Comparison of ENCODE assay signal across 14 mouse cellular contexts in the genomic region with DNA sequence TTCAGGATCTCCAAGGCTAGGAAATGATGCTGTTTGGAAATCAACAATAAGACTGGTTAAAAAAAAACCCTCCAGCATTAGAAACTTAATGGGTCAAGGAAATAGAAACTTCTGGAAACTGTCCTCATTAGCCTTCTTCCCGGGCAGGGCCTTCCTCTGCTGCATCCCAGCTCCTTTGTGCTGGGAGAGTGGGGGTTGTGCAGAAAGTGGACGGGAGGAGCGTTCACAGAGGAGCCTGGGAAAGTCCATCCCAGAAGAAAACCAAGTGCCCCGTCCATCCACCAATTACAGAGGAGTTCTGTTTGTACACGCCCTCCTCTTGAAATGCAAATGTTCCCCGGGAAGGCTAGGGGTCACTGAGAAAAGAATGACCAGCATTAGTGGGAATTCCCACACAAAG. TPM values are rescaled to one million over a fixed set of nuclear protein-coding genes. Genes with fewer than 3 reads are reported as not detected.
DNase-seq lines count a peak whose midpoint lies in the region; ATAC-seq lines count a peak whose summit lies in the region.
"Had no signal": no experiment of that assay in that cellular context is flagged by ENCODE, and none has a peak within 500 bp of the region (broad histone marks: within the 10 kb centered on the region; RNA-seq: fewer than 3 reads in every experiment).

No protein-coding gene starts in this region.

- H3K4me1 ChIP-seq in kidney, embryonic 14.5 days (ENCODE audit: control insufficient read depth, insufficient read depth, low read length), result no peaks in the 10 kb centered on the region
- peaks cover 31% of the 10 kb centered on the region for H3K4me1 ChIP-seq in brown adipose tissue, adult 24 weeks (ENCODE audit: control insufficient read depth, insufficient read depth, insufficient read length, low read length)
- peaks cover 30% of the 10 kb centered on the region for H3K4me1 ChIP-seq in hindbrain, embryonic 14.5 days (replicated peaks; ENCODE audit: control insufficient read depth, insufficient read depth, low read length)
- H3K4me1 ChIP-seq: liver, embryonic 12.5 days had no signal

- ATAC-seq in frontal cortex, adult (ENCODE audit: low TSS enrichment), result peak; percentile 29; the same call in 1 of the 2 replicates
- no peak for ATAC-seq in kidney, embryonic 14.5 days (ENCODE audit: low FRiP score, low TSS enrichment)
- no peak for ATAC-seq in megakaryocyte progenitor cell, adult 5-6 weeks (replicated peaks; ENCODE audit: poor library complexity)
- ATAC-seq in hindbrain, embryonic 14.5 days (ENCODE audit: low FRiP score), result no peak
- ATAC-seq: forebrain, embryonic 14.5 days; liver, embryonic 12.5 days had no signal

- H3K4me3 ChIP-seq in kidney, embryonic 14.5 days (ENCODE audit: low read length), result no peak overlapping the region
- no peak overlapping the region for H3K4me3 ChIP-seq in brown adipose tissue, adult 24 weeks (ENCODE audit: insufficient read depth, low read depth, low read length)
- H3K4me3 ChIP-seq in hindbrain, embryonic 14.5 days (replicated peaks; ENCODE audit: low read length), result no peak overlapping the region
- H3K4me3 ChIP-seq: hindbrain, embryonic 12.5 days; liver, embryonic 12.5 days; myocyte had no signal

- WGBS in kidney, embryonic 14.5 days, result 19% methylated on average over 6 of the region's 6 CpGs
- 13% methylated on average over 6 of the region's 6 CpGs for WGBS in hindbrain, embryonic 14.5 days

- H3K4me2 ChIP-seq in kidney, embryonic 14.5 days (replicated peaks; ENCODE audit: low read depth, low read length), result no peak overlapping the region
- H3K4me2 ChIP-seq in hindbrain, embryonic 14.5 days (replicated peaks), result no peak overlapping the region
- H3K4me2 ChIP-seq: hindbrain, embryonic 12.5 days; liver, embryonic 12.5 days had no signal

- no peaks in the 10 kb centered on the region for H3K36me3 ChIP-seq in kidney, embryonic 14.5 days (ENCODE audit: control insufficient read depth, insufficient read depth, low read length)
- H3K36me3 ChIP-seq in hindbrain, embryonic 14.5 days (replicated peaks; ENCODE audit: control insufficient read depth, insufficient read depth), result peaks cover 4% of the 10 kb centered on the region
- H3K36me3 ChIP-seq: liver, embryonic 12.5 days had no signal

- no peak overlapping the region for H3K9ac ChIP-seq in kidney, embryonic 14.5 days (ENCODE audit: low read depth, low read length)
- H3K9ac ChIP-seq in hindbrain, embryonic 14.5 days, result no peak overlapping the region
- H3K9ac ChIP-seq: hindbrain, embryonic 12.5 days; liver, embryonic 12.5 days had no signal

- H3K9me3 ChIP-seq in kidney, embryonic 14.5 days (ENCODE audit: control insufficient read depth, low read length), result no peaks in the 10 kb centered on the region
- H3K9me3 ChIP-seq in hindbrain, embryonic 14.5 days (ENCODE audit: control insufficient read depth, low read length), result no peaks in the 10 kb centered on the region
- H3K9me3 ChIP-seq: hindbrain, embryonic 12.5 days; liver, embryonic 12.5 days had no signal

- DNase-seq in frontal cortex, postnatal 10 days (ENCODE audit: low spot score in 2 of 2), result no peak
- DNase-seq in kidney, postnatal 14 days, result peak; percentile 52
- peak; percentile 20 to 43 for DNase-seq in kidney, postnatal 36 days
- no peak for DNase-seq in hindbrain, embryonic 14.5 days (ENCODE audit: low spot score)
- DNase-seq: cerebellum, postnatal 10 days had no signal

- H3K27me3 ChIP-seq in kidney, embryonic 14.5 days (ENCODE audit: control insufficient read depth, insufficient read depth, low read length), result no peaks in the 10 kb centered on the region
- no peaks in the 10 kb centered on the region for H3K27me3 ChIP-seq in hindbrain, embryonic 14.5 days (ENCODE audit: control insufficient read depth, insufficient read depth, low read length)
- H3K27me3 ChIP-seq: hindbrain, embryonic 12.5 days; liver, embryonic 12.5 days had no signal

- no peak overlapping the region for H3K27ac ChIP-seq in kidney, embryonic 14.5 days (ENCODE audit: low read depth, low read length)
- peak overlapping the region; percentile 94 for H3K27ac ChIP-seq in brown adipose tissue, adult 24 weeks (replicated peaks; ENCODE audit: low read depth, low read length)
- no peak overlapping the region for H3K27ac ChIP-seq in hindbrain, embryonic 14.5 days
- H3K27ac ChIP-seq: hindbrain, embryonic 12.5 days; liver, embryonic 12.5 days had no signal

RNA-seq across cellular contexts. Expression of gene Efr3b, which starts 34.1 kb away (rescaled TPM):
- polyA plus RNA-seq in kidney, embryonic 14.5 days (2014; fragmentation: Nextera tagmentation; extraction: Ambion mirVana), result 2.3 and 3.1 TPM in 2 replicates
- 2.3 and 3.3 TPM in 2 replicates for polyA plus RNA-seq in brown adipose tissue, adult 24 weeks (2012; ENCODE audit: insufficient read depth, insufficient read length, missing spikeins)
- 0.24 and 0.30 TPM in 2 replicates for total RNA-seq in megakaryocyte progenitor cell, adult 5-6 weeks (2015)
- 0.41 and 1.9 TPM in 2 replicates for total RNA-seq in megakaryocyte progenitor cell, adult 5-6 weeks (2017)
- 35.9 and 36.7 TPM in 2 replicates for polyA plus RNA-seq in hindbrain, embryonic 14.5 days (2014; fragmentation: Nextera tagmentation; extraction: Ambion mirVana)

RNA-seq across cellular contexts. Expression of gene Pomc, which starts 49.9 kb away (rescaled TPM):
- polyA plus RNA-seq in kidney, embryonic 14.5 days (2014; fragmentation: Nextera tagmentation; extraction: Ambion mirVana), result 3.6 and 4.8 TPM in 2 replicates
- polyA plus RNA-seq in brown adipose tissue, adult 24 weeks (2012; ENCODE audit: insufficient read depth, insufficient read length, missing spikeins), result not detected in 2 replicates
- total RNA-seq in megakaryocyte progenitor cell, adult 5-6 weeks (2015), result 0.83 and 1.2 TPM in 2 replicates
- 0.44 and 2.2 TPM in 2 replicates for total RNA-seq in megakaryocyte progenitor cell, adult 5-6 weeks (2017)
- polyA plus RNA-seq in hindbrain, embryonic 14.5 days (2014; fragmentation: Nextera tagmentation; extraction: Ambion mirVana), result 3.3 and 3.9 TPM in 2 replicates
- total RNA-seq: MEL had no signal
- polyA plus RNA-seq: myocyte had no signal

Comparison
In these comparisons a context has a peak if more than half of its experiments do, and no peak if none do; other contexts are left out.
1. DNase-seq: peak in kidney, postnatal 14 days (single experiment) and kidney, postnatal 36 days (2 of 2); none in frontal cortex, postnatal 10 days (0 of 2) and hindbrain, embryonic 14.5 days (single experiment).